Mouse (Mus musculus) hindbrain, embryonic 11.5 days (tissue): ENCODE measurements around the gene Agbl4. TPM values are rescaled to one million over a fixed set of nuclear protein-coding genes. Genes with fewer than 3 reads are reported as not detected.

ENCODE experiments used
- ATAC-seq: fragments of 200-750 bp; cut with Nextera tagmentation; 2 replicates; pipeline ENCODE4 v1.8.0; 2017; ENCODE audit warnings: mild to moderate bottlenecking, moderate TSS enrichment, moderate library complexity; ENCODE audit not compliant: low FRiP score
- DNase-seq: peaks from one replicate; pipeline ENCODE4 v3.0.0-alpha.2; 2015; ENCODE audit warnings: low spot score
- H3K27ac ChIP-seq: fragments of 300-500 bp; sonication (generic); 2 replicates; pipeline ENCODE4 v1.5.1; 2014; ENCODE audit warnings: mild to moderate bottlenecking, low read depth, low read length
- H3K27me3 ChIP-seq: fragments of 300-500 bp; sonication (generic); 2 replicates; pipeline ENCODE4 v1.6.1; 2014; ENCODE audit warnings: mild to moderate bottlenecking, low read length, moderate library complexity, mixed read lengths; ENCODE audit not compliant: control insufficient read depth, insufficient read depth
- H3K36me3 ChIP-seq: fragments of 300-500 bp; sonication (generic); 2 replicates; pipeline ENCODE4 v1.6.1; 2014; ENCODE audit warnings: mild to moderate bottlenecking, low read length, moderate library complexity, mixed read lengths; ENCODE audit not compliant: control insufficient read depth, insufficient read depth
- H3K4me1 ChIP-seq: fragments of 300-500 bp; sonication (generic); replicated peaks from 2 replicates; pipeline ENCODE4 v1.6.1; 2014; ENCODE audit warnings: low read length, mixed read lengths; ENCODE audit not compliant: control insufficient read depth, insufficient read depth
- H3K4me2 ChIP-seq: fragments of 300-500 bp; sonication (generic); replicated peaks from 2 replicates; pipeline ENCODE4 v1.6.1; 2014; ENCODE audit warnings: mild to moderate bottlenecking, low read depth, low read length
- H3K4me3 ChIP-seq: fragments of 300-500 bp; sonication (generic); 2 replicates; pipeline ENCODE4 v1.5.1; 2014; ENCODE audit warnings: low read depth, low read length
- H3K9ac ChIP-seq: fragments of 300-500 bp; sonication (generic); 2 replicates; pipeline ENCODE4 v1.6.1; 2014; ENCODE audit warnings: low read depth, low read length
- H3K9me3 ChIP-seq: fragments of 300-500 bp; sonication (generic); 2 replicates; pipeline ENCODE4 v1.6.1; 2016; ENCODE audit warnings: low read length; ENCODE audit not compliant: control insufficient read depth
- WGBS: fragments of 180-500 bp; shearing (Covaris S2); extraction: QIAGEN DNeasy Blood & Tissue Kit; methylation state at CpG from one replicate; pipeline ENCODE4 v1.1.7; 2014; 5-methylcytosine and 5-hydroxymethylcytosine counted together
- polyA plus RNA-seq: library from polyadenylated mRNA; unstranded; fragments of >200 nt; fragmentation: Nextera tagmentation; extraction: Ambion mirVana; gene quantifications from 2 replicates; pipeline ENCODE4 v1.2.1, GENCODE M21; 2014

The Agbl4 gene
- polyA plus RNA-seq, 1 experiment from 2014 or later: 1.1 TPM

- H3K4me1 ChIP-seq: no peaks in the 10 kb centered on the region
- no peak overlapping the region for H3K9ac ChIP-seq
- 81% methylated on average over 4 of the region's 4 CpGs for WGBS
- H3K27ac ChIP-seq: no peak overlapping the region
- DNase-seq (no peak), ATAC-seq (no peak)
- no peaks in the 10 kb centered on the region for H3K9me3 ChIP-seq
- H3K4me2 ChIP-seq: no peak overlapping the region
- H3K27me3 ChIP-seq: no peaks in the 10 kb centered on the region
- no peaks in the 10 kb centered on the region for H3K36me3 ChIP-seq
- H3K4me3 ChIP-seq: no peak overlapping the region
These were observed 402.4 kb downstream of the Agbl4 start for GRCm38 (mm10) chr4:110799902-110800301.

- Histone ChIP-seq H3K4me3 (no peak overlapping the region), H3K27me3 (no peaks in the 10 kb centered on the region), H3K36me3 (no peaks in the 10 kb centered on the region), H3K27ac (no peak overlapping the region), H3K9ac (no peak overlapping the region), H3K9me3 (no peaks in the 10 kb centered on the region), H3K4me1 (no peaks in the 10 kb centered on the region), H3K4me2 (no peak overlapping the region)
- 74% methylated on average over 1 of the region's 1 CpGs for WGBS
- DNase-seq (no peak), ATAC-seq (no peak)
These were observed 413.5 kb downstream of the Agbl4 start for GRCm38 (mm10) chr4:110810947-110811346.

- ATAC-seq (no peak), DNase-seq (no peak)
- no peak overlapping the region for H3K27ac ChIP-seq
- H3K27me3 ChIP-seq: no peaks in the 10 kb centered on the region
- H3K4me1 ChIP-seq: no peaks in the 10 kb centered on the region
- no peaks in the 10 kb centered on the region for H3K9me3 ChIP-seq
- H3K4me3 ChIP-seq: no peak overlapping the region
- WGBS: 75% methylated on average over 1 of the region's 1 CpGs
- H3K4me2 ChIP-seq: no peak overlapping the region
- no peak overlapping the region for H3K9ac ChIP-seq
- H3K36me3 ChIP-seq: no peaks in the 10 kb centered on the region
These were observed 435.3 kb downstream of the Agbl4 start for GRCm38 (mm10) chr4:110832776-110833175.

GRCm38 (mm10) chr4:110879719-110880443, 482.4 kb downstream of the Agbl4 start:
- ATAC-seq (no peak), DNase-seq (no peak)
- H3K4me3 ChIP-seq: no peak overlapping the region
- H3K9ac ChIP-seq: no peak overlapping the region
- no peak overlapping the region for H3K4me2 ChIP-seq
- no peaks in the 10 kb centered on the region for H3K9me3 ChIP-seq
- no peaks in the 10 kb centered on the region for H3K27me3 ChIP-seq
- H3K4me1 ChIP-seq: no peaks in the 10 kb centered on the region
- no peak overlapping the region for H3K27ac ChIP-seq
- 79% methylated on average over 2 of the region's 2 CpGs for WGBS
- no peaks in the 10 kb centered on the region for H3K36me3 ChIP-seq

- no peak overlapping the region for H3K27ac ChIP-seq
- H3K4me1 ChIP-seq: no peaks in the 10 kb centered on the region
- no peaks in the 10 kb centered on the region for H3K9me3 ChIP-seq
- no peaks in the 10 kb centered on the region for H3K27me3 ChIP-seq
- ATAC-seq: no peak
- H3K36me3 ChIP-seq: no peaks in the 10 kb centered on the region
- DNase-seq: no peak
- H3K4me3 ChIP-seq: no peak overlapping the region
- H3K4me2 ChIP-seq: no peak overlapping the region
- H3K9ac ChIP-seq: no peak overlapping the region
These were observed 518.6 kb downstream of the Agbl4 start for GRCm38 (mm10) chr4:110916061-110916460.

GRCm38 (mm10) chr4:110916565-110916964, 519.1 kb downstream of the Agbl4 start:
- DNase-seq (peak; percentile 4), ATAC-seq (no peak)
- H3K4me3 ChIP-seq: no peak overlapping the region
- H3K4me2 ChIP-seq: no peak overlapping the region
- no peaks in the 10 kb centered on the region for H3K27me3 ChIP-seq
- H3K27ac ChIP-seq: no peak overlapping the region
- 71% methylated on average over 4 of the region's 4 CpGs for WGBS
- no peaks in the 10 kb centered on the region for H3K36me3 ChIP-seq
- H3K9me3 ChIP-seq: no peaks in the 10 kb centered on the region
- no peaks in the 10 kb centered on the region for H3K4me1 ChIP-seq
- H3K9ac ChIP-seq: no peak overlapping the region

- Histone ChIP-seq H3K9me3 (no peaks in the 10 kb centered on the region), H3K27me3 (no peaks in the 10 kb centered on the region), H3K4me2 (no peak overlapping the region), H3K9ac (no peak overlapping the region), H3K36me3 (no peaks in the 10 kb centered on the region), H3K27ac (no peak overlapping the region), H3K4me1 (no peaks in the 10 kb centered on the region), H3K4me3 (no peak overlapping the region)
- no peak for ATAC-seq
- WGBS: 90% methylated on average over 3 of the region's 3 CpGs
- DNase-seq: no peak
These were observed 523.6 kb downstream of the Agbl4 start for GRCm38 (mm10) chr4:110921013-110921412.

GRCm38 (mm10) chr4:111001641-111002040, 604.2 kb downstream of the Agbl4 start:
- no peak overlapping the region for H3K27ac ChIP-seq
- H3K36me3 ChIP-seq: no peaks in the 10 kb centered on the region
- DNase-seq (no peak), ATAC-seq (no peak)
- H3K9me3 ChIP-seq: no peaks in the 10 kb centered on the region
- no peaks in the 10 kb centered on the region for H3K27me3 ChIP-seq
- WGBS: 85% methylated on average over 2 of the region's 2 CpGs
- H3K4me2 ChIP-seq: no peak overlapping the region
- no peak overlapping the region for H3K4me3 ChIP-seq
- no peaks in the 10 kb centered on the region for H3K4me1 ChIP-seq
- H3K9ac ChIP-seq: no peak overlapping the region

- Histone ChIP-seq H3K27me3 (no peaks in the 10 kb centered on the region), H3K4me2 (no peak overlapping the region), H3K27ac (no peak overlapping the region), H3K9ac (no peak overlapping the region), H3K4me3 (no peak overlapping the region), H3K9me3 (no peaks in the 10 kb centered on the region), H3K4me1 (no peaks in the 10 kb centered on the region), H3K36me3 (no peaks in the 10 kb centered on the region)
- DNase-seq (peak; percentile 10), ATAC-seq (peak; percentile 71)
- WGBS: 69% methylated on average over 1 of the region's 1 CpGs
These were observed 607.4 kb downstream of the Agbl4 start for GRCm38 (mm10) chr4:111004719-111005479.
